Mouse (Mus musculus) heart, postnatal 14 days (tissue): ENCODE data around the gene Srsf9. TPM values are rescaled to one million over a fixed set of nuclear protein-coding genes. Genes with fewer than 3 reads are reported as not detected.
"Not testable (repeated sequence)": the region's sequence is repeated elsewhere in the genome, so short reads cannot be mapped to it uniquely, and the experiment has no call there.

ENCODE experiments used
- DNase-seq, 2 experiments: peaks; one replicate each; pipeline ENCODE4 v3.0.0; 2021 to 2022
- intact Hi-C: fragments of 180-260 bp; cut with DNase I; formaldehyde crosslinking; loops from one replicate; pipeline ENCODE4 v1.15.1; 2025
- long read RNA-seq, 2 experiments: library from polyadenylated mRNA; stranded (forward); transcript quantifications; one replicate each; pipeline ENCODE4 v2.0.0; 2021
- total RNA-seq, 2 experiments: library from RNA; stranded (reverse); gene quantifications; 2 replicates each; pipeline ENCODE4 v1.2.3; 2021

Srsf9 gene
- total RNA-seq: 10 to 100 TPM; 26.3 to 26.9 TPM
- long read RNA-seq, experiment 1, transcript Srsf9-205 (6 exons, 1,392 nt): minor isoform, 5 of 68 reads
- long read RNA-seq, experiment 1, transcript Srsf9-201 (4 exons, 1,162 nt): major isoform, 56 of 68 reads
- long read RNA-seq, experiment 1, partial matches to known transcripts: 2 of 68 reads
- long read RNA-seq, experiment 1, other reads (novel, unspliced or antisense): 5 of 68 reads
- long read RNA-seq, experiment 2, transcript Srsf9-201 (4 exons, 1,162 nt): major isoform, 45 of 54 reads
- long read RNA-seq, experiment 2, partial matches to known transcripts: 3 of 54 reads
- long read RNA-seq, experiment 2, other reads (novel, unspliced or antisense): 4 of 54 reads

GRCm38 (mm10) chr5:115326875-115327609, at the start of gene Srsf9:
Gene Srsf9 (plus strand): TSS chr5:115327177.
- intact Hi-C loops: loop anchor here (2.0 kb wide), 1 partner anchor 26 kb away; the partner anchor contains the start of gene Dynll1
- DNase-seq: peak; percentile 98 to 99

DNA sequence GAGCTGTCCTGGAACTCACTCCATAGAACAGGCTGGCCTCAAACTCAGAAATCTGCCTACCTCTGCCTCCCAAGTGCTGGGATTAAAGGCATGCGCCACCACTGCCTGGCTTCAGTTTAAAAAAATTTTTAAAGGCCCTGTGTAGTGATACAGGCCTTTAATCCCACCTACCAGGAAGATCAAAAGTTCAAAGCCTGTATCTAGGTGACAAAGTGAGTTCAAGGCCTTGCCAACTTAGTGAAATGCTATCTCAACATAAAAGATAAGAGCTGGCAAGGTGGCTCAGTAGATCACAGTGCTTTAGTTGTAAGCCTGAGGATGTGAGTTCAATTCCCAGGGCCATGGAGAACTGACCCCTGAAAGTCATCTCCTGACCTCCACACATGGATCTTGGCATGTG, 48.9 kb upstream of the Srsf9 start:
- intact Hi-C loops: no loop called here
- no peak for DNase-seq

- DNase-seq: no peak
- intact Hi-C loops: no loop called here
Measured at GRCm38 (mm10) chr5:115278785-115279184, 48.2 kb upstream of the Srsf9 start.

GRCm38 (mm10) chr5:115279226-115280049, 47.5 kb upstream of the Srsf9 start, which contains the start of gene Coq5:
Gene Coq5 (plus strand): TSS chr5:115279666.
- peak; percentile 90 to 92 for DNase-seq
- intact Hi-C loops: loop anchor here (2.0 kb wide), 1 partner anchor 21 kb away; the partner anchor contains the start of gene Dynll1

DNA sequence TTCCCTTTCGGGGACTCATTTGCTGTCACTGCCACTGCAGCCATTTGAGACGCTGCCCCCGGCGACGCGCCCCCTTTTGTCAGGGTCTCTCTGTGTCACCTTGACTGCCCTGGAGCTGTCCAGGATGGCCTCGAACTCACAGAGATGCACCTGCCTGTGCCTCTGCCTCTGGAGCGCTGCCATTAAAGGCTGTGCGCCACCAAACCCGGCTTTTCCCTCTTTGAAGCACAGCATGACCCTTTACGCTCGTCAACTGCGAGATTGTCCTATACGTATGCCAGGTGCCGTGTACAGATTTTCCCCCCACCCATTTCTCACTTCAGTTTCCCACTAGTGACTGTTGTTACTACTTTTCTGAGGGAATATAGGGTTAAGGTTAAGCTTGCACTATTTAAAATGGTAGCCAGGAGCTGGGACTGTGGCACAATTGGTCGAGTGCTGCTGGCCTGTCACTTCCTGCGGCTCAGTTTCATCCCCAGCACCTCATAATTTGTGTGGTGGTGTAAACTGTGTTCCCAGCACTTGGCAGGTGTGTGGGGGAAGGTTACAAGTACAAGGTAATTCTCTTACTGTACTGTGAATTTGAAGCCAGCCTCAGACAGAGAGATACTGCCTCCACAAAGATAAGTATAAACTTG, 46.8 kb upstream of the Srsf9 start:
- intact Hi-C loops: loop anchor here (2.0 kb wide), 1 partner anchor 21 kb away; the partner anchor contains the start of gene Dynll1
- DNase-seq: peak in 1 of 2 experiments; percentile 30

- no peak for DNase-seq
- intact Hi-C loops: no loop called here
Measured at GRCm38 (mm10) chr5:115284735-115285134, 42.2 kb upstream of the Srsf9 start.

DNA sequence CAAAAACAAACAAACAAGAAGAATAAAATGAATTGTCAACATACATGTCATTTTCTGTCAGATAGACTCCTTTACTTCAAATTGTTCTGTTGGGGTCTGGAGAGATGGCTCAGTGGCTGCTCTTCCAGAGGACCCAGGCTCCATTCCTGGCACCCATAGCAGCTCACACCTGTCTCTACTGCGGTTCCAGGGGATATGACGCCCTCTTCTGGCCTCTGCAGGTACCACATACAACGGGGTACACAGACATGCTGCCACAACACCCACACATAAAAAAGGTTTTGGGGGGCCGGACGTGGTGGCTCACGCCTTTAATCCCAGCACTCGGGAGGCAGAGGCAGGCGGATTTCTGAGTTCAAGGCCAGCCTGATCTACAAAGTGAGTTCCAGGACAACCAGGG, 32.8 kb upstream of the Srsf9 start:
- intact Hi-C loops: no loop called here
- no peak for DNase-seq

DNA sequence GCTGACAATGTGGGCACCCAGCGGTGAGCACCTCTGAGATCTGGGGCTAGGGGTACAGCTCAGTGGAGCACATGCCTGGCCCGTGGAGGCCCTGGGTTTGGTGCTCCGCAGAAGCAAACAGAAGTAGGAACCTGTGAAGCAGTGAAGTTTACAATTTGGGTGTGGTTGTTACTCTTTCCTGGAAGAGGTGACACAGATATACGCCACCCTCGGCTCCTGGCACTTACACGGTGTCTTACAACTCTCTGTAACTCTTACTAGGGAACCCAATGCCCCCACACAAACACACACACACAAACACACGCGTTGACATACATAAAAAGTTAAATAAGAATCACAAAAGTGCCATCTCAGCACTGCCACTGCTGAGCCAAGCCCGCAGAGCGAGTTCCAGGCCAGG, 30.6 kb upstream of the Srsf9 start:
- DNase-seq: no peak

DNA sequence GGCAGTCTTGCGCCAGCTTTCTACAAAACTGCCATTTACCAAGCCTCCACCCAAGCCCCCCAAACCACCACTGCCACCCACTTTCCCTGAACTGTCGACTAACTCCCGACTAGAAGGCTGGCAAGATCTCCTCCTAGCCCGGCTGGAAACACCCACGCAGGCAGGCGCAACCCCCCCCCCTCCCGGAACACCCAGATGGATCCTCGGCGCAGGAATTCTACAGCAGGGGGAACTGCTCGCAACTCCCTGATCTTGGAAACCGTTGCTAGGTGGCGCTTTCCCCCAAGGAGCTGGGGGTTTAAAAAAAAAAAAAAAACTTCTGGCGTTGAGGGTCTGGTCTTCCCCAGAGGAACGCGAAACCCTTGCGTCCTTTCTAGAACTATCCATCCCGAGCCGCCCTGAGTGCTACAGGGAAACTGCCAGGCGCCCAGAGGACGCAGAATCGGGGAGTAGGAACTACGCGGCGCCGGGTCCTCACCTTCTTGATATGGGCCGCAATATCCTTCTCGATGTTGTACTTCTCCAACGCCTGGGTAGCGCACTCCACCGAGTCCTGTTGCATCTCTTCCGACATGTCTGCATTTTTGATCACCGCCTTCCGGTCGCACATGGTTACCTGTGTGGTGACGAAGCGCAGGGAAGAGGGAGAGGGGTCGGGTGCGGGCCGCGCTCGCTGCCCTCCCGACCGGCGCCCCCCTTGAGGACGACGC, 26.8 kb upstream of the Srsf9 start:
- intact Hi-C loops: loop anchor here (2.0 kb wide), 3 partner anchors 19 to 41 kb away; partner anchors contain the start of genes Gatc, Srsf9 and Triap1
- peak; percentile 63 to 65 for DNase-seq

More for the DNA sequence above, 30.6 kb upstream of the Srsf9 start:
- intact Hi-C loops: loop anchor here (5.0 kb wide), 1 partner anchor 146 kb away; no protein-coding TSS in a partner anchor

DNA sequence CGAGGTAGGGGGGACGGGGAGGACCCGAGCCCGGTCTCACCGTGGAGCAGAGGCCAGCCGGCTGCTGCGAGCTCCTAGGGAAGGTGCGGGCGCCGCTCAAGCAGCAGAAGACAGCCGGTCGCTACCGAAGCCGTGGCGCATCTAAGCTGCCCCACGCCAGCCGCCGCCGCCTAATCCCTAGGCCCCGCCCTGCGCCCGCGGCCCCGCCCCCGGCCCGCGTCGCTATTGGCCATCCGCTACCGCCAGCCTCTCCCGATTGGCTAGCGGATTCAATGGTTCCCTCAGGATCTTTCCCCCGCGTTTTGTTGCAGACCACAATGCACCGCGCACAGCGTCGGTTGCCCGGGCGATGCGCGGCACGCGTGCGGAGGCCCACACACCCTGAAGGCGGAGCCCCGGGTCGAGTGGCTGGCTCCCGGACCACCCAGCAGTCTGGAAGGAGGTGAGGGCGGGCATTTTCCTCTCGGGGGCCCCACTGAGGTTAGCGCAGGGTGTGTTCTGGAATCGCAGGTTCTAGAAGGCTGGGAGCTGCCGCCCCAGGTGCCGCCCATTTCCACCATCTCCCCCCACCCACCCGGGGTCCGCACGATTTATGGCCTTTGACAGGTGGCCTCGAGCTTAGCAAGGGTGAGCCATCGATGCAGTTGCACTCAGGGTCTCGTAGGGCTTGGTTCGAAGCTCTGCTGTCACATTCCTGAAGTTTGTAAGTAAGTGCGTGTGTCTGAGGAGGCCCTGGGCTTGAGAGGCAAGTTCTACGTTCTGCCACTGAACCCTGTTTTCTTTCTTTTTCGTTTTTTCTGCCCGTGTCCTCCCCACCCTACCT, 26.0 kb upstream of the Srsf9 start, which contains the start of gene Dynll1:
TSS of gene Dynll1 (minus strand) at position 208 of the 823 bp plus-strand sequence.
- intact Hi-C loops: loop anchor here (2.0 kb wide), 3 partner anchors 20 to 40 kb away; partner anchors contain the start of genes Gatc, Srsf9 and Triap1
- DNase-seq: peak; percentile 100

DNA sequence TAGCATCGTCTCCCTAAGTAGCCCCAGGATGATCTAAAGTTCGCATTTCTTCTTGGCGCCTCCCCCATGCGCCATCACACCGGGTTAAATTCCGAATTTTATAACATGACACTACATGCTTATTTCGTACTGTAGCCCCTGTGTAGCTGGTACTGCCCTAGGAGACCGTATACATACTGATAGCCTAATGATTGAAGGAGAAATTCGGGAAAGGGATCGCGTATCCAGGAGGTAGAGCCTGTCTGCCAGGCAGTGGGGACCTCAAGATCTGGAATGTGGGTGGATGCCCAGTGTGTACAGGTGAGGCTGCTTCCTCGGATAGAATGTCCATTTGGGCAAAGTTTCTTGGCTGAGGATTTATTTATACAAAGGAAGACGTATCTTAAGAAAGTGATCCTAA, 25.4 kb upstream of the Srsf9 start:
- DNase-seq: no peak
- intact Hi-C loops: loop anchor here (2.0 kb wide), 4 partner anchors 21 to 45 kb away; partner anchors contain the start of genes Gatc, Srsf9 and Triap1

GRCm38 (mm10) chr5:115302190-115302589, 24.8 kb upstream of the Srsf9 start:
- DNase-seq: not testable (repeated sequence)
- intact Hi-C loops: loop anchor here (2.0 kb wide), 1 partner anchor 45 kb away; no protein-coding TSS in a partner anchor

DNA sequence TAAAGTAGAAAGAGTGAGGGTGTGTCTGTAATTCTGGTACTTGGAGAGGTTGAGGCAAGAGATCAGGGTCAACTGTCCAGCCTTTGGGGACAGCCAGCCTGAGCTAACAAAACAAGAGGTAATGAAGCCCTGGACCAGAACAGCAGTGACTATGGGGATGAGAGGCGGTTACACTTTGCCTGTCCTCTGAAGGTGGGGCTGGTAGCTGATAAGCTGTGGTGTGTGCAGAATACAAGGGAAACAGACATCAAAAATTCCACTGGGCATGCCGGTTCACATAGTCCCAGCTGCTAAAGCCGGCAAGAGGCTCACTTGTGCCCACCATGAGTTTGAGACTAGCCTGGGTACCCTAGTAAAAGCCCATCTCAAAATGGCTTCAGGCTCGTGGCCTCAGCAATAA, 14.6 kb upstream of the Srsf9 start:
- intact Hi-C loops: no loop called here
- no peak for DNase-seq

DNA sequence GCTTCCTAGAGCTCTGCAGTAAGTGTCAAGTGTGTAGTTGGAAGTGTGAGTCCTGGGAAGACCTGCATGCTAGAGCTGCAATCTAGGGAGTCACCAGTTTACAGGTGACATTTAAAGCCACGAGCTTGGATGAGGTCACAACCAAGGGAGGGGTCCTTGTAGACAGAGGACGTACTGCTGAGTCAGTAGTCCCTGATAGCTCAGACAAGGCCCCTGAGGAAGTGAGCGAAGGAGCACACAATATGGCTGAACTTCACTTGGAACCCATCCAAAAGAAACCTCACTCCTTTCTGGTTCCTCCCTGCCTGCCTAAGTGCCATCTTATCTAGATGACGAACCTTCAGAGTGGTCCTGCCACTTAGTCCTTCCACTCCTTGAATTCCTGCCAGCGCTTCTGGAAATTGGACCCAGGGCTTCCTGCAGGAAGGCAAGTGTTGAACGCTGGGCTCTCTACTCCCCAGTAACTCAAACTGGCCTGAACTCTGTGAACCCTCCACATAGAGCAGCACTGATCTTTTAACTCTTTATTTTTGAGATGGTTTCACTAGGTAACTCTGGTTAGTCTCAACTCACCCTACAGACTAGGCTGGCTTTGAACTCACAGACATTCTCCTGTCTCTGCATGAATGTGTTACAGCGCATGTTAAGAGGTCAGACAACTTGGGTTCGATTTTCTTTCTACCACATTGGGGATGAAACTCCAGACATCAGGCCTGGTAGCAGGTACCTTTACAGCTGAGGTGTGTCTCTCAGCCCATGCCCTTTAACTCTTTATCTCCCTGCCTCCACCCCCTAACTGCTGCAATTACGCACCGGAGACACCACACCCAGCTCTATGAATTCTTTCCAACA, 13.9 kb upstream of the Srsf9 start:
- DNase-seq: no peak
- intact Hi-C loops: no loop called here

GRCm38 (mm10) chr5:115313668-115313943, 13.4 kb upstream of the Srsf9 start:
- DNase-seq: no peak
- intact Hi-C loops: no loop called here

GRCm38 (mm10) chr5:115316968-115317644, 9.9 kb upstream of the Srsf9 start:
- intact Hi-C loops: no loop called here
- no peak for DNase-seq
